Mouse (Mus musculus): ENCODE data around the gene Nat14. TPM values are rescaled to one million over a fixed set of nuclear protein-coding genes. Genes with fewer than 3 reads are reported as not detected.

Gene Nat14
- polyA plus RNA-seq, 1 experiment from 2014 or later = 5.5 TPM

DNA sequence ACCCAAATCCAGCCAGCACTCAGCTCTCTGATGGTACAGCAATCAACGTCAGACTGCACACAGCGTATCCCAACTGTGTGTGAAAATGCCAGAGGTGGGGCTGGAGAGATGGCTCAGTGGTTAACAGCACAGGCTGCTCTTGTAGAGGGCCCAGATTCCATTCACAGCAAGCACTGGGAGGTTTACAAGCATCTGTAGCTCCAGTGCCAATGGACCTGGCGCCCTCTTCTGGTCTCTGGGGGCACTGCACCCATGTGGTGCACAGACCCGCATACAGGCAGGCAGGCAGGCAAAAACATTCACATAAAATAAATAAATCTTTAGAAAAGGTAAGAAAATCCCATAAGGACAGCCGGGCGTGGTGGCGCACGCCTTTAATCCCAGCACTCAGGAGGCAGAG lies 20.7 kb upstream of the Nat14 start:
- no peak for ATAC-seq (ENCODE audit: insufficient number of reproducible peaks, low FRiP score)
- Histone ChIP-seq H3K4me1 (replicated peaks) (peaks cover 10% of the 10 kb centered on the region), H3K4me3 (no peak overlapping the region), H3K9me3 (replicated peaks) (peaks cover 4% of the 10 kb centered on the region), H3K27me3 (replicated peaks) (no peaks in the 10 kb centered on the region), H3K9ac (no peak overlapping the region), H3K27ac (ENCODE audit: poor library complexity, severe bottlenecking) (no peak overlapping the region), H3K4me2 (peak overlapping the region; percentile 66), H3K36me3 (no peaks in the 10 kb centered on the region)
- 47% methylated on average over 8 of the region's 8 CpGs for WGBS

DNA sequence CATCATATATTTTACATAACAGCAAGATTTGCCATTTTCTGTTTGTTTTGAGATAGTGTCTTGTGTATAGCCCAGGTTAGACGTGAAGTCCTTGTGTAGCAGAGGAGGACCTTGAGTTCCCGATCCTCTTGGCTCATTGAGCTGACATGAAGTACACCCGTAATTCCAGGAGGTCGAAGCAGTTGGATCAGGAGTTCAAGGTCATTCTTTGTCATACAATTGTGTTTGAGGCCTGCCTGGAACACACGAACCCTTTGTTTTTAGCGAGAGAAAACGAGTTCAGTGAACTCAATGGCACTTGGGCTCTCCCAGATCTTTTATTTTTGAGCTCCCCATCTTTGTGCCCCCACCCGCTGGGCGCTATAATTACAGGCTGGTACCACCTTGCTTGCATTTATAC lies 19.4 kb upstream of the Nat14 start:
- WGBS = 83% methylated on average over 9 of the region's 9 CpGs
- no peak overlapping the region for H3K27ac ChIP-seq (ENCODE audit: poor library complexity, severe bottlenecking)
- peaks cover 17% of the 10 kb centered on the region for H3K4me1 ChIP-seq (replicated peaks)
- H3K4me3 ChIP-seq = no peak overlapping the region
- H3K9ac ChIP-seq = no peak overlapping the region
- ATAC-seq (ENCODE audit: insufficient number of reproducible peaks, low FRiP score) = no peak
- no peaks in the 10 kb centered on the region for H3K27me3 ChIP-seq (replicated peaks)
- H3K9me3 ChIP-seq (replicated peaks) = peaks cover 4% of the 10 kb centered on the region
- no peaks in the 10 kb centered on the region for H3K36me3 ChIP-seq
- no peak overlapping the region for H3K4me2 ChIP-seq

DNA sequence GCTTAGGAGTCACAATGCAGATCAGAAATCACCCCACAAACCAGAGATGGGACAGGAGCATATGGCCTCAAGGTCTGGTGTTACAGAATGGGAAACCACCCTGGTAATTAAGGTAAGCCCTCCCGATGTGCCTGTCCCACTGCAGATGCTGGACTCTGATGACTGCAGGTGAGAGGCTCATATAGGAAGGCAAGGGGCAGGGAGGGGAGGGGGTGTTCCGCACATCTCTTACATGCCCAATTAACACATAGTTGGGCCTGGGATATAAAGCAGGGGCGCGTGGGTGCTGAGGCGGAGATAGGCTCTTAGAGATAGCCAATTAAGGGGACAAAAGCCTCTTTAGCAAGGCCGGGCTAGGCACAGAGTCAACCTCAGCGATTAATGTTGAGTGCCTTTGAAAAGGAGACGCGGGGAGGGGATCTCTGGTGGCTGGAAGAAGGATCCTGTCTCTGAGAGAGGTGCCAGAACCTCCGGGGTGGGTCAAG lies 15.3 kb upstream of the Nat14 start, which contains the start of gene Gm36210:
Gm36210 (minus strand) TSS at position 51 of the 485 bp plus-strand sequence.
- Histone ChIP-seq H3K27me3 (replicated peaks) (0 out of 2 replicates have a peak, but pooled peaks cover 6% of the 10 kb centered on the region), H3K36me3 (no peaks in the 10 kb centered on the region), H3K9me3 (replicated peaks) (no peaks in the 10 kb centered on the region), H3K4me2 (no peak within 1 kb of the TSS), H3K27ac (ENCODE audit: poor library complexity, severe bottlenecking) (no peak within 1 kb of the TSS), H3K4me3 (no peak within 1 kb of the TSS), H3K9ac (no peak within 1 kb of the TSS), H3K4me1 (replicated peaks) (peaks cover 8% of the 10 kb centered on the region; the same call in 1 of the 2 replicates)
- no peak for ATAC-seq (ENCODE audit: insufficient number of reproducible peaks, low FRiP score)
- WGBS = 43% methylated on average over 10 of the region's 10 CpGs

DNA sequence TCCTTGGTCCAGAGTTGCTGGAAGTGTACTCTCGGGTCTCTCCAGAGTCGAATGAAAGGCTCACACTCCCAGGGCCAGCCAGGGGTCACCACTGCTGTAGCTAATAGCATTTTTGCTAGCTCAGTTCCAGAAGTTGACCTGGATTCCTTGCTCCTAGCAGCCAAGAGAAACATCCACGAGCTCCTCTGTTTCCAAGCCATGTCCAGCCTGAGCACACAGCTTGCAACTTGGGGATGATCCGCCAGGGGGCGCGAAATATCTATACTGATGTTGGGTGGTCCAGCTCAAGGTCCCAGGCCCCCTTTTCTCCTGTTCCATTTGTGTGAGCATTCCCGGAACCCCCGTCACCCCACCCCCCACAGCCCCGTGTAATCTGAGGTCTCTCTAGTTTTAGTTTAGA lies 10.3 kb upstream of the Nat14 start:
- no peaks in the 10 kb centered on the region for H3K9me3 ChIP-seq (replicated peaks)
- no peak overlapping the region for H3K9ac ChIP-seq
- ATAC-seq (ENCODE audit: insufficient number of reproducible peaks, low FRiP score) = no peak
- no peak overlapping the region for H3K4me3 ChIP-seq
- WGBS = 29% methylated on average over 9 of the region's 9 CpGs
- H3K27ac ChIP-seq (ENCODE audit: poor library complexity, severe bottlenecking) = no peak overlapping the region
- H3K4me2 ChIP-seq = no peak overlapping the region
- 0 out of 2 replicates have a peak, but pooled peaks cover 6% of the 10 kb centered on the region for H3K27me3 ChIP-seq (replicated peaks)
- H3K36me3 ChIP-seq = no peaks in the 10 kb centered on the region
- H3K4me1 ChIP-seq (replicated peaks) = peaks cover 16% of the 10 kb centered on the region

DNA sequence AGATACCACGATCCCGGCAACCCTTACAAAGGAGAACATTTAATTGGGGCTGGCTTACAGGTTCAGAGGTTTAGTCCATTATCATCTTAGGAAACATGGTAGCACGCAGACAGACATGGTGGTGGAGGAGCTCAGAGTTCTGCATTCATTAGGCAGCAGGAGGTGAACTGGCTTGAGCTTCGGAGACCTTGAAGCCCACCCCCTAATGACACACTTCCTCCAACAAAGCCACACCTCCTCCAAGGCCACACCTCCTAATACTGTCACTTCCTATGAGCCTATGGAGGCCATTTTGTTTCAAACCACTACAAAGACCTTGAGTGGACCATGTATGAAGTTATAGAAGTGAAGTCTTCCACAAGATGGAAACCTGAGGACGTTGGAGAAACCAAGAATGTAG lies 9.6 kb upstream of the Nat14 start:
- no peak overlapping the region for H3K27ac ChIP-seq (ENCODE audit: poor library complexity, severe bottlenecking)
- peaks cover 17% of the 10 kb centered on the region for H3K4me1 ChIP-seq (replicated peaks)
- no peak for ATAC-seq (ENCODE audit: insufficient number of reproducible peaks, low FRiP score)
- 0 out of 2 replicates have a peak, but pooled peaks cover 6% of the 10 kb centered on the region for H3K27me3 ChIP-seq (replicated peaks)
- H3K36me3 ChIP-seq = peaks cover under 1% of the 10 kb centered on the region
- H3K4me2 ChIP-seq = no peak overlapping the region
- 53% methylated on average over 5 of the region's 5 CpGs for WGBS
- H3K9ac ChIP-seq = no peak overlapping the region
- H3K9me3 ChIP-seq (replicated peaks) = no peaks in the 10 kb centered on the region
- no peak overlapping the region for H3K4me3 ChIP-seq

DNA sequence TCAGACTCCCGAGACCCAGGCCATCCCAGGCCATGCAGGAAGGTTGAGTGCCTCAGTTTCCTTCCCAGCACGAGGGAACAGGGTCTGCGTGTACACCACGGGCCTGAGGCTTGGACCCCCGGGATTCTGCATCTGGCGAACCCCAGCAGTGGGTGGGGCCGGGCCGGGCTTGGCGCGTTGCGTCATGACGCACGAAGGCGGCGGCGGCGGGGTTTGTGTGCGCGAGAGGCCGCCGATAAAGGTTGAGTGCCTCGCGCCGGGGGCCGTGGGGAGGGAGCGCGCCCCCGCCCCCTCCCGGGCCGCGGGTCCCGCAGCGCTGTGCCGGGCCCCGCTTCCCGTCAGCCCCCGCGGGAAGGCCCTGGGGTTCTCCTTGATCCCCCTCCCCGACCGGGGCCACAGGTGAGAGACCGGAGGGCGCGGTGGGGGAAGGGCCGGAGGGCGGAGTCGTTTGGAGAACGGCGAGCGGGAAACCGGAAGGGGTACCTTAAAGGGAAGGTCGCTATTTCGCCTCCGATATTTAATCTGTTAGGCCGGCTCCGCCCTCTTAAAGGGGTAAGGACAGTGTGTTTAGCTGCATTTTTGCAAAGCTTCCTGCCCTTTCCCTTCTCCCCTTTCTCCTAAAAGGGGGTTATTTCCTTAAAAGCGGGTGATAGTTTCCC lies 6.7 kb upstream of the Nat14 start, which contains the start of gene Zfp628:
Zfp628 (plus strand) TSS at position 211 of the 659 bp plus-strand sequence.
- Histone ChIP-seq H3K9ac (peak within 1 kb of the TSS; percentile 81), H3K4me3 (peak within 1 kb of the TSS; percentile 60), H3K36me3 (peaks cover 30% of the 10 kb centered on the region), H3K27me3 (replicated peaks) (0 out of 2 replicates have a peak, but pooled peaks cover 2% of the 10 kb centered on the region), H3K4me1 (replicated peaks) (peaks cover 17% of the 10 kb centered on the region), H3K27ac (ENCODE audit: poor library complexity, severe bottlenecking) (peak within 1 kb of the TSS; percentile 88), H3K4me2 (peak within 1 kb of the TSS; percentile 91), H3K9me3 (replicated peaks) (no peaks in the 10 kb centered on the region)
- 1% methylated on average over 56 of the region's 56 CpGs for WGBS
- ATAC-seq (ENCODE audit: insufficient number of reproducible peaks, low FRiP score) = peak; percentile 92

DNA sequence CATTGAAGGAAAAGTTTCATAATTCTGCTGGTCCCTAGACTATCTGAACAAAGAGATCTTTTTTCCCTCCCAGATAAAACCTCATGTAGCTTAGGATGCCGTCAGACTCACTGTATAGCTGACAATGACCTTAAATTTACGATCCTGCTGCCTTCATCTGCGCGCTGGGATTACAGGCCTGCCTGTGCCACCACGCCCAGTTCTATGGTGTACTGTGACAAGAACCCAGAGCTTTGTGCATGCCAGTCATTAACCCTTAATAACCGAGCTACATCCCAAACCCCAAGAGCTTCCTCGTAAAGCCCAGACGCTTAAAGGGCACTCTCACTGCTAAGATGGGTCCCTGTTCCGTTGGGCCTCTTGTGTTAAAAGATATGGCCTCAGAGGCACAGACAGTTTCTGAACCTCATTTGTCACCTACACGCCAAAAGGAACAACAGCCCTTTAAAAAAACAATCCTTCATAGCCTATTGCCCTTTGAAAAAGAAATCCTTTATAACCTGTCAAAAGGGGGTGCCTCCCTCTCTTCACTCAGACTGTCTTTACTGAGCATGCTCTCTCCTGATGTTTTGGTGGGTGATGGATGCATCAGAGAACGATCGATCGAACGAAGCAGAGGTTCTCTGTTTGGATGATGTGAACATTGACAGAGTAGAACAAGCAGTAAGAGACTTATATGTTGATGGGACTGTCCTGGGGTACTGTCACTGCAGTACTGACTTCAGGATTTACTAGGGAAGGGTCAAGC lies 6.0 kb upstream of the Nat14 start:
- 25% methylated on average over 14 of the region's 14 CpGs for WGBS
- Histone ChIP-seq H3K27ac (ENCODE audit: poor library complexity, severe bottlenecking) (peak overlapping the region; percentile 88), H3K4me2 (peak overlapping the region; percentile 91), H3K4me3 (peak overlapping the region; percentile 60), H3K9me3 (replicated peaks) (no peaks in the 10 kb centered on the region), H3K27me3 (replicated peaks) (no peaks in the 10 kb centered on the region), H3K4me1 (replicated peaks) (peaks cover 20% of the 10 kb centered on the region), H3K36me3 (peaks cover 37% of the 10 kb centered on the region), H3K9ac (peak overlapping the region; percentile 81)
- 0 out of 2 replicates have a peak, but pooled peaks have one; percentile 26 for ATAC-seq (ENCODE audit: insufficient number of reproducible peaks, low FRiP score)

DNA sequence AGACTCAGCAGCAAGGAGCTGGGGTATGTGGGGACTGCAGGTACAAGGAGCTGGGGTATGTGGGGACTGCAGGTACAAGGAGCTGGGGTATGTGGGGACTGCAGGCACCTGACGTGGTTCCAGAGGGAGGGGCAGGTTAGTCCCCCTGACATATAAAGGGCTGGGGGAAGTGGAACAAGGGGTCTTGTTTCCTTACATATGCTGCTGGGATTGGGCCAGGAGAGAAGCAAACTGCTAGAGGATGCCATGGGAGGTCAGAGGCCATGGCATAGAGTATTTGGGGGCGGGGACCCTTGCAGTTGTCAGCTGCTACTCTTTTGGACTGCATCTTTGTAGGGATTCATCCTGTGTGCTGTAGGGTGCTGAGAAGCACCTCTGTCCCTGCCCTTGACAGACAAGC lies 4.3 kb upstream of the Nat14 start:
- Histone ChIP-seq H3K4me1 (replicated peaks) (peaks cover 36% of the 10 kb centered on the region), H3K4me2 (no peak overlapping the region)
- WGBS = 94% methylated on average over 2 of the region's 2 CpGs

DNA sequence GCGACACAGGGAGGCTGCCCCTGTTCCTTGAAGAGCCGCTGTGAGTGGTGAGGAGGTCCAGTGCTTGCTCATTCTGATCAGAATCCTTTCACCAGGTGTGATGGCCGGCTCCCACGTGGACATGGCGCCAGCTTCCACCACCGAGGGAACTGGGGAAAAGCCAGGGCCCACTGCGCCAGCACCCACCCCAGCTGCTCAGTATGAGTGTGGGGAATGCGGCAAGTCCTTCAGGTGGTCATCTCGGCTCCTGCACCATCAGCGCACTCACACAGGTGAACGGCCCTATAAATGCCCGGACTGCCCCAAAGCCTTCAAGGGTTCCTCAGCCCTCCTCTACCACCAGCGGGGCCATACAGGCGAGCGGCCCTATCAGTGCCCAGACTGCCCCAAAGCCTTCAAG lies 3.1 kb upstream of the Nat14 start:
- peaks cover 48% of the 10 kb centered on the region for H3K4me1 ChIP-seq (replicated peaks)

More for the DNA sequence above, 4.3 kb upstream of the Nat14 start:
- Histone ChIP-seq H3K9ac (0 out of 2 replicates have a peak overlapping the region, but pooled peaks have one; percentile 17), H3K36me3 (peaks cover 37% of the 10 kb centered on the region), H3K4me3 (no peak overlapping the region), H3K27me3 (replicated peaks) (no peaks in the 10 kb centered on the region), H3K9me3 (replicated peaks) (no peaks in the 10 kb centered on the region), H3K27ac (ENCODE audit: poor library complexity, severe bottlenecking) (no peak overlapping the region)
- no peak for ATAC-seq (ENCODE audit: insufficient number of reproducible peaks, low FRiP score)

DNA sequence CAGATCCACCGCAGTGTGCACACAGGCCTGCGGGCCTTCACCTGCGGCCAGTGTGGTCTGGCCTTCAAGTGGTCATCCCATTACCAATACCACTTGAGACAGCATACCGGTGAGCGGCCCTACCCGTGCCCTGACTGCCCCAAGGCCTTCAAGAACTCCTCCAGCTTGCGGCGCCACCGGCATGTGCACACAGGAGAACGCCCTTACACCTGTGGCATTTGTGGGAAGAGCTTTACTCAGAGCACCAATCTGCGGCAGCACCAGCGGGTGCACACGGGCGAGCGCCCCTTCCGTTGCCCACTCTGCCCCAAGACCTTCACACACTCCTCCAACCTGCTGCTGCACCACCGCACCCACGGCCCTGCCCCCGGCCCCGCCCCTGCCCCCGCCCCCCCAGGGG lies 2.7 kb upstream of the Nat14 start:
- no peak overlapping the region for H3K9ac ChIP-seq
- peaks cover 37% of the 10 kb centered on the region for H3K36me3 ChIP-seq
- H3K4me3 ChIP-seq = no peak overlapping the region
- H3K4me2 ChIP-seq = no peak overlapping the region
- ATAC-seq (ENCODE audit: insufficient number of reproducible peaks, low FRiP score) = no peak
- no peaks in the 10 kb centered on the region for H3K9me3 ChIP-seq (replicated peaks)
- peaks cover 51% of the 10 kb centered on the region for H3K4me1 ChIP-seq (replicated peaks)
- 87% methylated on average over 20 of the region's 21 CpGs for WGBS
- H3K27me3 ChIP-seq (replicated peaks) = no peaks in the 10 kb centered on the region
- H3K27ac ChIP-seq (ENCODE audit: poor library complexity, severe bottlenecking) = no peak overlapping the region

More for the DNA sequence above, 3.1 kb upstream of the Nat14 start:
- Histone ChIP-seq H3K9ac (no peak overlapping the region), H3K9me3 (replicated peaks) (no peaks in the 10 kb centered on the region), H3K4me3 (no peak overlapping the region), H3K36me3 (peaks cover 37% of the 10 kb centered on the region), H3K4me2 (no peak overlapping the region), H3K27ac (ENCODE audit: poor library complexity, severe bottlenecking) (no peak overlapping the region), H3K27me3 (replicated peaks) (no peaks in the 10 kb centered on the region)
- WGBS = 89% methylated on average over 15 of the region's 15 CpGs
- ATAC-seq (ENCODE audit: insufficient number of reproducible peaks, low FRiP score) = no peak

DNA sequence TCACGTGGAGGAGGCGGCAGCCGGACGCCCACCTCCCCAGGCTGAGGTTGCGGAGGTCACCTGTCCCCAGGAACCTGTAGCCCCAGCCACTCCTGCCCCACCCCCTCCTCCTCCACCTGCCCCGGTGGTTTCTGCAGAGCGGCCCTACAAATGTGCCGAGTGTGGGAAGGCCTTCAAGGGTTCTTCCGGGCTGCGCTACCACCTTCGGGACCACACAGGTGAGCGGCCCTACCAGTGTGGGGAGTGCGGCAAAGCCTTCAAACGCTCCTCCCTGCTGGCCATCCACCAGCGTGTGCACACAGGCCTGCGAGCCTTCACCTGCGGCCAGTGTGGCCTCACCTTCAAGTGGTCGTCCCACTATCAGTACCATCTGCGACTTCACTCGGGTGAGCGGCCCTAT lies 1.9 kb upstream of the Nat14 start:
- no peak overlapping the region for H3K4me2 ChIP-seq
- H3K4me1 ChIP-seq (replicated peaks) = peaks cover 55% of the 10 kb centered on the region
- no peak overlapping the region for H3K9ac ChIP-seq
- H3K27ac ChIP-seq (ENCODE audit: poor library complexity, severe bottlenecking) = no peak overlapping the region
- no peaks in the 10 kb centered on the region for H3K27me3 ChIP-seq (replicated peaks)
- peaks cover 37% of the 10 kb centered on the region for H3K36me3 ChIP-seq
- 90% methylated on average over 21 of the region's 21 CpGs for WGBS
- H3K9me3 ChIP-seq (replicated peaks) = no peaks in the 10 kb centered on the region
- no peak overlapping the region for H3K4me3 ChIP-seq
- no peak for ATAC-seq (ENCODE audit: insufficient number of reproducible peaks, low FRiP score)
